In the genomic region with DNA sequence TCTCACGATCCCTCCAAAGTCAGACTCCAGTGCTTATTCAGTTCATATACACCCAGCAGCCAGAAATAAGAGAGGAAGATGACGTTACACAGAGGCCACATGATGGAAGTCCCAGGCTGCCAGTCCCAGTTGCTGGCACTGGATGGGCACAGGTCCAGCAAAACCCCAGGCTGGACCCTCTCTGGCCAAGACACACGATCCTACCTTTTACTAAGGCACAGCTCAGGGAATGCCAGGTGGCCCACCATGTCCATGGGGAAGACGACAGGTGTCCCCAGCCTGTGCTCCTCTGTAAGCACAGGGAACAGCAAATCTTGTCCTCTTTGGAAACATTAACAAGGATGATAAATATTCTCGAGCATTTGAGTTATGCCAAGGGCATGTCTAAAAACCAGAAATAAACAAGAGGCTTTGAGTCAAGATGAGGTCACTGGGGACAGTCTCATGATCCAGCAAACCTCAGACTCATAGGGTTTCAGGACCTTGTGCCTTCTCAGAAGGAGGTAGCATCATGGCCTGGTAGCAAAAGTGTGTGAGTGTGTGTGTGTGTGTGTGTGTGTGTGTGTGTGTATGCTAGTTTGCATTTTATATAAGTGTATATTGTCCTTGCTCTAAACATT, we compare ENCODE assay signal across 23 mouse cellular contexts. TPM values are rescaled to one million over a fixed set of nuclear protein-coding genes. Genes with fewer than 3 reads are reported as not detected.
DNase-seq lines count a peak whose midpoint lies in the region; ATAC-seq and TF ChIP-seq lines count a peak whose summit lies in the region.
"Had no signal": no experiment of that assay in that cellular context is flagged by ENCODE, and none has a peak within 500 bp of the region (broad histone marks: within the 10 kb centered on the region; RNA-seq: fewer than 3 reads in every experiment).

No protein-coding gene starts in this region.

- no peak for TF ChIP-seq POLR2A in lung, adult 2 months (IDR thresholded peaks at IDR 0.05; ENCODE audit: borderline replicate concordance, extremely low read depth, low read depth, low read length)

- no peak for TF ChIP-seq CTCF in lung, adult 2 months (IDR thresholded peaks at IDR 0.05; ENCODE audit: insufficient read depth, low read length)

- no peak for ATAC-seq in inflammation-experienced regulatory T-cells, adult 6 months
- ATAC-seq: forebrain, embryonic 14.5 days; hindbrain, embryonic 16.5 days; intestine, embryonic 16.5 days; liver, postnatal 0 days had no signal

- H3K4me1 ChIP-seq in lung, adult 2 months (ENCODE audit: control insufficient read depth, insufficient read depth, low read length): no peaks in the 10 kb centered on the region
- H3K4me1 ChIP-seq: embryonic facial prominence, embryonic 13.5 days; heart, embryonic 10.5 days; midbrain, embryonic 12.5 days; neural tube, embryonic 12.5 days had no signal

- WGBS in lung, adult 2 months: 50% methylated on average over 5 of the region's 5 CpGs

- H3K4me3 ChIP-seq in lung, adult 2 months (replicated peaks; ENCODE audit: extremely low read depth, low read depth, low read length): no peak overlapping the region
- H3K4me3 ChIP-seq: embryonic facial prominence, embryonic 13.5 days; gastrocnemius, adult 2 months; heart, embryonic 10.5 days; layer of hippocampus, adult 2 months; midbrain, embryonic 12.5 days; neural tube, embryonic 12.5 days had no signal

- peak; percentile 79 for DNase-seq in heart, adult 11 months
- DNase-seq in heart, postnatal 4 days: no peak
- DNase-seq in adipocyte (ENCODE audit: low spot score): peak; percentile 19
- peak; percentile 27 to 43 for DNase-seq in adrenal gland, postnatal 36 days
- DNase-seq in lung, adult 2 months: no peak
- no peak for DNase-seq in cerebellum, postnatal 36 days
- DNase-seq: cerebellum, adult 11-12 months; gastrocnemius, adult 2 months; kidney, postnatal 25 days; liver, postnatal 0 days; lung, postnatal 14 days; retina, postnatal 1 day; right cerebral cortex, postnatal 4 days; thymus, postnatal 36 days had no signal

RNA-seq across cellular contexts. Expression of a gene that starts 29.3 kb away (rescaled TPM):
- total RNA-seq in heart, postnatal 4 days (2021): 10 to 100 TPM; 10.1 to 11.3 TPM
- 10 to 100 TPM; 10.3 to 12.7 TPM for total RNA-seq in adrenal gland, postnatal 36 days (2021)
- polyA plus RNA-seq in lung, adult 2 months (2012; rRNA removed): 19.7 and 20.1 TPM in 2 replicates
- polyA plus RNA-seq in inflammation-experienced regulatory T-cells, adult 6 months (2017; shearing (Covaris generic)): 1 to 10 TPM; 6.4 to 9.2 (median 6.4) TPM

Comparison
In these comparisons a context has a peak if more than half of its experiments do, and no peak if none do; other contexts are left out.
1. DNase-seq: peak in heart, adult 11 months (single experiment), adipocyte (single experiment) and adrenal gland, postnatal 36 days (2 of 2); none in heart, postnatal 4 days (single experiment), lung, adult 2 months (single experiment) and cerebellum, postnatal 36 days (0 of 2).